Mouse (Mus musculus) adrenal gland, adult 8-10 months (tissue): ENCODE data around the gene Sez6. TPM values are rescaled to one million over a fixed set of nuclear protein-coding genes. Genes with fewer than 3 reads are reported as not detected.

ENCODE experiments used
- DNase-seq: peaks from one replicate; pipeline ENCODE4 v3.0.0; 2022
- total RNA-seq, 4 experiments: library from RNA; stranded (reverse); gene quantifications; 2 replicates each; pipeline ENCODE4 v1.2.4; 2022

Gene Sez6
- total RNA-seq, 4 experiments from 2014 or later: 3.1 to 6.8 (median 4.0) TPM

DNA sequence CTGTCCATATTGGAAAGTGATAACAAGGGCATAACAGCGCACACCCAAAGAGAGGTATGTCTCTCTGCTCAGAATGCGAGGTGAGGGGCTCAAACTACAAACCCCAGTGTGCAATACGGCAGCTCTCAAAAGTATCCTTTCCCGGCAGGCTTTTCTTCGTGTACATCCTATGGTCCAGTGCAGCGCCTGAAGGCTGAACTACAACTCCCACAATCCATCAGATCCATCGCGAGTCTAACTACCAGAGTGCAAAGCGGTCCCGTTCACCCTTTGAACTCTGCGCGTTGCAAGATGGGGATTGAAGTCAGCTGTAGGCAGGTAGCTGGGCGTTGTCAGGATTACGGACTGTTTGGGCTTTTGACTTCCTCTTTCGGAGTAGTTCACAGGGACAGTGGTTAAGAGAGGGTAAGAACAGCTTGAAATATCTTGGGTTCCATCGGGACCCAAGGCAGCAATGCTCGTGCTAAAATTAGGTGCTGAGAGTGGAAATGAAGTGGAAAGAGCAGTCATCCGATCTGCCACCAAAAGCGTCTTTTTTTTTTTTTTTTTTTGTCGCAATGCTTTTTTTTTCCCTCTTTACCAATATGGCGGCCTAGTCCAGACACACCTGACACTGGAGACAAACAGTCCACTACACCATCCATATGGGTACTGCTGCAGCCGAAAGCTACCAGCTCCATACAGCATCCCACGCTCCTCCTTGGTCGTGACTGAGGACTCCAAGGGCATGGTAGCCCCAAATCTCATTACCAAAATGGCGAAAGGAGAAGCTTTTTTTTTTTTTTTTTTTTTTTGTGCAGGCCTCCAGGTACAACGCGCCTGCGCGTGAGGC lies 51.2 kb downstream of the Sez6 start:
- DNase-seq: peak; percentile 97

DNA sequence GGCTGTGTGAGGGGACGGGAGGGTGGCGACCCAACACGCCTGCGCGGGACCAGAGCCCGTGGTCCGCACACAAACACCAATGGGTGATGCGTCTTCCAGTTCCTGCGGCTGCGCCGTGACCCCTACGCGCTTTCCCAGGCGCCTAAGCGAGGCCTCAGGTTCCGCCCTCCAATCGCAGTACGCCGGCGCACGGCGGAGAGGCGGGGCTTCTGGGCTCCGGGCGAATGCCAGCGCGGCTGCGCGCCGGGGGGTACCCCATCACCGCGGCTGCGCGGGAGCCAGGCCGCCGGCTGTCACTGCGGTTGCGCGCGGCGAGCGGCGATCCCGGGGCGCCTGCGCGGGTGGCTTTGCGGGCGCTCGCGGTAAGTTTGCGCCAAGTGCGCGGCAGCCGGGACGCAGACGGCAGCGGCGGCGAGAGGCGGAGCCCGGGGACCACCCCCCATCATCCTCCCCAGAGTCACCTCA lies 51.9 kb downstream of the Sez6 start, which contains the start of gene Phf12:
TSS of gene Phf12 (plus strand) at position 314 of the 465 bp plus-strand sequence.
- DNase-seq: peak; percentile 100

DNA sequence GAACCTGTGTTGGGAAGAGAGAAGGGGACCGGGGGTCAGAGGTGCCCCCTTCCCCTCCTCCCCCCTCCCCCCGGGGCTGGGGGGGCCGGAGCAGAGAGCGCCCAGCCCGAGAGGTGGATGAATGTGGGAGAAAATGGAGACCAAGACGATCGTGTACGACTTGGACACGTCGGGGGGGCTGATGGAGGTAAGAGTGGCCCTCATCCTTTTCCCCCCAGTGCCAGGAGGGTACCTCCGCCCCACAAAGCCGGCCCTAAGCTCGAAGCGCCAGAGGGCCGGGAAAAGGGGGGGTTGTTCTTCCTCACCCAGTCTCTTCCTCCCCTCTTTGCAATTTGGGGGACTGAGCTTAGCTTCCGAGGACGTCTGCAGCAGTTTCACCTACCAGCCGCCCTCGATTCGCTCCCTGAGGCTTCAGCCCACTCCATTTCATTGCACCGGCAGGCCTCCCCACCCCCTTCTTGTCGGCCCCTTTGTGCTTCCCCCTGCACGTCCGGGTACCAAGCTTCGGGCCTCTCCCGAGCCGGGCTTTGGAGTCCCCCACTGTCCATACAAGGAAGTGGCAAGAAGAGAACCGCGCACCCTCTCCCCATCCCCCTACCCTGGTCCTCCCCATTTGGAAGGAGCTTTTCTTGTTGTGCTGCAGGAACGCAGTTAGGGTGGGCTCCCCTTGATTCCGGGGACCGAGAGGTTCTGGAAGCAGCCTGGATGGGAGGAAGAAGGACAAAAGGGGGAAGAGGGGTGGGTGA lies 52.8 kb downstream of the Sez6 start:
- DNase-seq: peak; percentile 68

DNA sequence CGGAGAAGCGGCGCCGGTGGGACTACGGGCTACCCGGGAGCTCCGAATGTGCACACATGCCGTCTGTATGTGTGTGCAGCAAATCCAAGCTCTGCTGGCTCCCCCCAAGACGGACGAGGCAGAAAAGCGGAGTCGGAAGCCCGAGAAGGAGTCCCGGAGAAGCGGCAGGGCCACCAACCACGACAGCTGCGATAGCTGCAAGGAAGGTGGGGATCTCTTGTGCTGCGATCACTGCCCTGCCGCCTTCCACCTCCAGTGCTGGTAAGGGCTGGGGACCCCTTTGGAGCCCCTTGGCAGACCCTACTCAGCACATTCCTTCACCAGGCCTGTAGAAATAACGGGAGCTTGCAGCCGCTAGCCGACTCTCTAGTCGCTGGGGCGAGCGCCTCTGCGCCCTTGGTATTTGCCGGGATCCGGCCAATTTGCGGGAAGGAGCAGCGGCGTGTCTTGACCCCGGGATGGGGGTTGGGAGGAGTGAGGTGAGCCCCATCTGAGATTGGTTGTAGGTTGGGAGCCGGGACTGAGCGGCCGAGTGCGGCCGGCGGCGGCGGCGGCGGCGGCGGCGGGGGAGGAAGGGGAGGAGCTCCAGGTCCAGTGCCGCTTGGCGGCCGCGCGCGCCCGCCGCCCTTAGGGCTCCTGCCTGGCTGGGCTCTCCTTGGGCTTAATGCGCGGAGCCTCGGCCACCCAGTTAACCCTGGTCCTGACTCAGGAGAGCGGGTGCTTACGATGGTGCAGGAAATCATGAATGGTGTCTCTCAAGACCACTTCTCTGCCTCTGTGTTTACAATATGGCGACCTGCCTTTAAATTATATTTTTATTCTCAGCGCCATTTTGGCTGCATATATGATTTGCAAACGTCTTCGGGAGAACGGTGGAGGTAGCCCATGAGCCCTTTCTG lies 53.6 kb downstream of the Sez6 start:
- DNase-seq: peak; percentile 65

DNA sequence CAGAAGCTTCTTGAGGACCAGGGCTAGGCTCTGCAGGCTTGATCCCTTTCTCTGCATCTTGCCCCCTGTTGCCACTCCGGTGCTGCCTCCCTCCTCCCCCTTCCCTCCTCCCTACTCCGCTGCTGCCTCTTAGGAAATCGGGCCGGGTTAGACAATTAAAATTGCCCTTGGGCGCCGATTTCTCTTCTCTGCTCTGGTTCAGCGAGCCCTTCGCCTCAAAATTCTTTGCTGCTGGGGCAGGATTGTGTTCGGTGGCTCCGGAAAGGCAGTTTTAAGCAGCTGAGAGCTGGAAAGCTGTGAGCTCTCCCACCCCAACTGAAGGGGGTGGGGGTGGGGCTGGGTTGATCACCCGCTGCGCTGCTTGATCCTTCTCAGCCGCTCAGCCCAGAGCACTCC lies 54.2 kb downstream of the Sez6 start:
- peak; percentile 51 for DNase-seq

DNA sequence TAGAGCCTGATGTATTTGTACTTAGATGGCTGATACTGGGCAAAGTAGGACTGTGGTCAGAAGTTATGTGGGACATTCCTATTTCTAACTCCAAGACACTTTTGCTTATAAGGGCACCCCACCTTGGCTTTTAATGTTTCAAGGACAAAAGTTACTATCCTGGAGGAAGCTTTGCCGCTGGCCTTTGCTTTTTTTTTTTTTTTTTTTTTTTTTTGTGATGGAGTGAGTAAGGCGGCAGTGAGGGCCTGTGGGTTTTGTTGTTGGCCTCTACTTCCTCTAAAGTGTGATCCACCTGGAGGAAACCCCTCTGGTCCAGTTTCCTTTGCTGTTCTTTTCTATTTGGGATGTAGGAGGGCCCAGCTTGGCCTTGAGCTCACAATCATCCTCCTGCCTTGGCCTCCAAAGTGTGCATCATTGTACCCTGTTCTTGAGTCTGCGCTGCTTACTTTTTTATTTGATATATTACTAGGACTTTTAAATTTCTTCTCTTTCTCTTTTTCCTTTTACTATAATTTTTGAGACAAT lies 55.0 kb downstream of the Sez6 start:
- no peak for DNase-seq

DNA sequence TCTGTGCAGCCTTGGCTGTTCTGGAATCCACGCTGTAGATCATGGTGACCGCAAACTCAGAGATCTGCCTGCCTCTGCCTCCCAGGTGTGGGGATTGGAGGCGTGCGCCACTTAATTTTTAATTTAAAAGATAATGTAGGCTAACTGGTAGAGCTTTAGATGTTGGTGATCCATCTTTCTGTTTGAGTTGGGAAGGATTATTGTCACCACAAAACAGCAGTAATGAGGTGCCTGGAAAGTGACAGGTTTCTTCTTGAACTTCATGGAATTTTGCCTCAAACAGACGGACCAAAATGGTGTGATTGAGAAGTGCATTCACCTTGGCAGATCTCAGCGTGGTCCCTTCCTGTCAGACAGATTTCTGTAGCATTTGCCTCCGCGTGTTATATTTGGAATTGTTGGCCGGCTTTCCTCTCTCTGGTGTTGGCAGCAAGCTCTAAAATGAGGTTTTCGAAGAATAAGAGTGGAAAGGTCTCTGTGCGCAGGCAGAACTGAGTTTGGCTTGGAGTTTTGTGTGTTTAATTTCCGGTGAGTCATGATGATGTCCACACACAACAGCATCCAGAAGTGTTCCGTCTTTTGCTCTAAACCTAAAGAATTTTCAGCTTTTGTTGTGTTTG lies 58.6 kb downstream of the Sez6 start:
- DNase-seq: no peak

DNA sequence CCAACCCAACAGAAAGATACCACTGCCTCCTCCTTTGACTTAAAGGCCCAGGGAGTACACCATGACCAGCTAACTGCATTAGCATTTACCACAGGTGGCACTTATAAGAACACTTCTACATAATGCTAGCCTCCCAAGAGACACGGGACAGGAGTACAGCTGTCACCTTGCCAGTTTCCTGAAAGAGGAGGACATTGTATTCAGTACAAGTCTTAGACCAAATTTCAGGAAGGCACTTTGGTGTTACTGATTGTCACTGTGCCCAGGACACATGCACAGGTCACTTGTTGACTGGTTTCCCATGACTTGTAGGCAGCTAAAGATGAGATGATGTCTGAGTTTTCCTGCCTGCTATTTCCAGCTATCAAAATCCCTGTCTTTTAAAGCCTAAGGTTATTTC lies 65.0 kb downstream of the Sez6 start:
- DNase-seq: no peak

DNA sequence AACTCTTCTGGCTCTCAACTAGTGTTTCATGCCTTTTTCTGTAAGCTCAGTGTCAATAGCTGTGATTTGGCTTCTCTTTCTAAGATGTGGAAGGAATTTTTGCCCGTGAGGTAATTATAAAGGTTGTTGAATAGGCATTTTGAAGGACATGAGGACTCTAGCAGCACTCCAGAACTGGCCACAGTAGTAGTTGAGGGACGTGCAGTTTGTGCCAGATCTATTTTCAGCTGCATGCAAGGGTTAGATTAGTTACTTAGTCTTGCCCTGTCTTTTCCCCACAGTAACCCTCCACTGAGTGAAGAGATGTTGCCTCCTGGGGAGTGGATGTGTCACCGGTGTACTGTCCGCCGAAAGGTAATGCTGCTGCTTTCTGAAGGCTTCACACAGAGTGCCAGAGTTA lies 75.8 kb downstream of the Sez6 start:
- DNase-seq: no peak

DNA sequence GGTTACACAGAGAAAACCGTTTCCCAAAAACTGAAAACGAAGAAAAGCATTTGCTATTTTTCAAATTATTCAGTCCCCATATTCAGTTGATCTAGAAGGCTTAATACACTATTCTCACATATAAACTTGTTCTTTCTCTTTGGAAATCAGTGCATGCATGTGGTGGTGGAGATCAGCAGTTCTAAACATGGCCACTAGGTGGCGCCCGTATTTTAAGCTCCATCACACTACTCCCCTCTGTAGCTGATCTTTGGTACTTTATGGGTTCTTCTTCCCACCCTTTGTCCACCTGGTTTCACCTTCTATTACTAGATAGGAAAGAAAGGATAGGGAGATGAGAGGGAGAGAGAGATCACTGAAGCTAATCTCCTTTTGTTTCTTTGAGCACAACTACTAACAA lies 89.1 kb downstream of the Sez6 start:
- peak; percentile 46 for DNase-seq

DNA sequence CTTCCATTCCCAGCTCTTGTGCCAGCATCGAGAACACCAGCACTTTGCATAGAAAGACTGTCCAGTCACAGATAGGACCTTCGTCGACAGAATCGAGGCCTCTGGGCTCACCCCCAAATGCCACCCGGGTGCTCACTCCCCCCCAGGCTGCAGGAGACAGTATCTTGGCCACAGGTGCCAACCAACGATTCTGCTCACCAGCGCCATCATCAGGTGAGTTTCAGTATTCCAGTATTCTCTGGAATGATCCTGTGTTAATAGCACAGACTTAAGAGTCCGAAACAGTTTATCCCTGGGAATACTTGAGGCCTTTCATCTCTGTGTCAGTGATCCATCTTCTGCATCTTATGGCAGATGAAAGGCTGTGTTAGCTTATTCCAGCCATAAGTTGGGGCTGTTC lies 93.0 kb downstream of the Sez6 start:
- DNase-seq: no peak

Other genes starting within 250 kb of the Sez6 start
- 10 to 100 TPM; 85.4 to 88.9 (median 86.7) TPM for gene Nufip2, start 244.6 kb upstream of the Sez6 start, total RNA-seq
- not detected for gene Cryba1, start 205.5 kb upstream of the Sez6 start, total RNA-seq
- gene Myo18a, start 167.6 kb upstream of the Sez6 start, total RNA-seq: 100 to 1,000 TPM in 2 of 4 experiments, 10 to 100 TPM in 2; 61.9 to 158 (median 94.7) TPM
- not detected for gene Gm10277, start 143.1 kb upstream of the Sez6 start, total RNA-seq
- gene Pipox, start 36.7 kb upstream of the Sez6 start, total RNA-seq: 1 to 10 TPM in 2 of 4 experiments, under 1 TPM in 2; 0.89 to 2.4 (median 1.5) TPM
- 10 to 100 TPM; 50.6 to 78.2 (median 63.1) TPM for gene Phf12, start 52.0 kb downstream of the Sez6 start, total RNA-seq
- gene Dhrs13, start 101.5 kb downstream of the Sez6 start, total RNA-seq: 10 to 100 TPM; 11.0 to 23.6 (median 14.4) TPM
- gene Flot2, start 107.1 kb downstream of the Sez6 start, total RNA-seq: 100 to 1,000 TPM in 2 of 4 experiments, 10 to 100 TPM in 2; 86.1 to 115 (median 101) TPM
- 10 to 100 TPM; 32.2 to 39.5 (median 37.2) TPM for gene Eral1, start 149.6 kb downstream of the Sez6 start, total RNA-seq
- gene Fam222b, start 163.9 kb downstream of the Sez6 start, total RNA-seq: 10 to 100 TPM; 19.6 to 29.0 (median 22.4) TPM
- 10 to 100 TPM; 18.0 to 31.3 (median 22.8) TPM for gene Traf4, start 234.8 kb downstream of the Sez6 start, total RNA-seq
- 10 to 100 TPM; 10.7 to 29.6 (median 21.6) TPM for gene Nek8, start 245.9 kb downstream of the Sez6 start, total RNA-seq
- 10 to 100 TPM; 54.5 to 65.1 (median 61.2) TPM for gene Tlcd1, start 245.9 kb downstream of the Sez6 start, total RNA-seq